Mouse (Mus musculus) forebrain, postnatal 0 days (tissue): ENCODE data around the gene Rcvrn. TPM values are rescaled to one million over a fixed set of nuclear protein-coding genes. Genes with fewer than 3 reads are reported as not detected.

Source experiments
- ATAC-seq: fragments of 200-750 bp; cut with Nextera tagmentation; 2 replicates; pipeline ENCODE4 v1.8.0; 2017; ENCODE audit warnings: mild to moderate bottlenecking, moderate library complexity
- DNase-seq: peaks from one replicate; pipeline ENCODE4 v3.0.0-alpha.2; 2015
- H3K27ac ChIP-seq: fragments of 300-500 bp; sonication (generic); 2 replicates; pipeline ENCODE4 v1.5.1; 2014; ENCODE audit warnings: low read depth, mild to moderate bottlenecking, antibody characterized with exemption, low read length, moderate library complexity, mixed read lengths
- H3K27me3 ChIP-seq: fragments of 300-500 bp; sonication (generic); 2 replicates; pipeline ENCODE4 v1.6.1; 2014; ENCODE audit warnings: mild to moderate bottlenecking, low read length, mixed read lengths; ENCODE audit not compliant: insufficient read depth
- H3K36me3 ChIP-seq: fragments of 300-500 bp; sonication (generic); 2 replicates; pipeline ENCODE4 v1.6.1; 2014; ENCODE audit warnings: mild to moderate bottlenecking, moderate library complexity; ENCODE audit not compliant: insufficient read depth
- H3K4me1 ChIP-seq: fragments of 300-500 bp; sonication (generic); 2 replicates; pipeline ENCODE4 v1.6.1; 2014; ENCODE audit warnings: antibody characterized with exemption; ENCODE audit not compliant: insufficient read depth
- H3K4me2 ChIP-seq: fragments of 300-500 bp; sonication (generic); 2 replicates; pipeline ENCODE4 v1.6.1; 2014; ENCODE audit warnings: low read depth, mild to moderate bottlenecking, moderate library complexity
- H3K4me3 ChIP-seq: fragments of 300-500 bp; sonication (generic); 2 replicates; pipeline ENCODE4 v1.5.1; 2014; ENCODE audit warnings: low read depth, low read length, mixed read lengths
- H3K9ac ChIP-seq: fragments of 300-500 bp; sonication (generic); 2 replicates; pipeline ENCODE4 v1.6.1; 2014; ENCODE audit warnings: mild to moderate bottlenecking
- H3K9me3 ChIP-seq: fragments of 300-500 bp; sonication (generic); 2 replicates; pipeline ENCODE4 v1.6.1; 2016; ENCODE audit warnings: low read length
- CTCF ChIP-seq: sonication (generic); IDR thresholded peaks from 2 replicates; pipeline ENCODE4 v1.5.1; 2016; ENCODE audit warnings: antibody characterized with exemption, control low read depth, low read depth
- WGBS: fragments of 180-500 bp; shearing (Covaris S2); extraction: QIAGEN DNeasy Blood & Tissue Kit; methylation state at CpG from one replicate; pipeline ENCODE4 v1.1.7; 2014; 5-methylcytosine and 5-hydroxymethylcytosine counted together
- polyA plus RNA-seq: library from polyadenylated mRNA; unstranded; fragments of >200 nt; fragmentation: Nextera tagmentation; extraction: Ambion mirVana; gene quantifications from 2 replicates; pipeline ENCODE4 v1.2.1, GENCODE M21; 2015
- total RNA-seq: library from RNA; depleted of rRNA; stranded (reverse); fragments of >200 nt; gene quantifications from 2 replicates; pipeline ENCODE4 v1.2.3, GENCODE M21; 2014

Gene Rcvrn
- total and polyA plus RNA-seq, 2 experiments from 2014 or later, result 1.00 TPM; not detected in 1

DNA sequence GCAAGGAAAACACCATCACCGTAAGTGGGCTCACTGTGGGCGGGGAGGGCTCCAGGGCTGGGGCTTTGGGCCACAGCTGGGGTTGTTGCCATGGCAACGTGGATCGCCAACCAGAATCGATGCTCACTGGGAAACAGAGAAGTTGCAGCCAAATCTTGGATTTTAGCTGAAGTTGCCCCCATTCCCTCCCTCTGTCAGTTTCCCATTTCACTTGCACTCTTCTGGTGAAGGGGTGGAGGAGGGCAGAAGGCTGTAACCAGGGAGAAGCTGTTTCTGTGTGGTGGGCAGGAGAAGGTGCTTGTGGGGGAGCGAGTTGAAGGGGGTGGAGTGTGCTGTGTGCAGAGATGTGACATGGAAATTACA lies 42.3 kb upstream of the Rcvrn start:
- TF ChIP-seq CTCF, result no peak
- no peaks in the 10 kb centered on the region for H3K27me3 ChIP-seq
- no peak overlapping the region; the same call in 1 of the 2 replicates for H3K27ac ChIP-seq
- H3K4me1 ChIP-seq, result peaks cover 10% of the 10 kb centered on the region; the same call in 1 of the 2 replicates
- ATAC-seq (0 out of 2 replicates have a peak, but pooled peaks have one; percentile 16), DNase-seq (no peak)
- WGBS, result 27% methylated on average over 6 of the region's 6 CpGs
- H3K36me3 ChIP-seq, result no peaks in the 10 kb centered on the region; the same call in 1 of the 2 replicates
- no peaks in the 10 kb centered on the region for H3K9me3 ChIP-seq
- H3K4me3 ChIP-seq, result no peak overlapping the region
- peak overlapping the region; percentile 23; the same call in 1 of the 2 replicates for H3K4me2 ChIP-seq
- H3K9ac ChIP-seq, result no peak overlapping the region

- Histone ChIP-seq H3K27me3 (no peaks in the 10 kb centered on the region), H3K36me3 (no peaks in the 10 kb centered on the region; the same call in 1 of the 2 replicates), H3K9ac (no peak overlapping the region), H3K4me2 (no peak overlapping the region), H3K4me3 (no peak overlapping the region), H3K27ac (no peak overlapping the region), H3K9me3 (no peaks in the 10 kb centered on the region), H3K4me1 (peaks cover 10% of the 10 kb centered on the region; the same call in 1 of the 2 replicates)
- 87% methylated on average over 9 of the region's 9 CpGs for WGBS
- ATAC-seq (no peak), DNase-seq (no peak)
- TF ChIP-seq CTCF, result no peak
Observed at GRCm38 (mm10) chr11:67653521-67654090, 41.5 kb upstream of the Rcvrn start.

DNA sequence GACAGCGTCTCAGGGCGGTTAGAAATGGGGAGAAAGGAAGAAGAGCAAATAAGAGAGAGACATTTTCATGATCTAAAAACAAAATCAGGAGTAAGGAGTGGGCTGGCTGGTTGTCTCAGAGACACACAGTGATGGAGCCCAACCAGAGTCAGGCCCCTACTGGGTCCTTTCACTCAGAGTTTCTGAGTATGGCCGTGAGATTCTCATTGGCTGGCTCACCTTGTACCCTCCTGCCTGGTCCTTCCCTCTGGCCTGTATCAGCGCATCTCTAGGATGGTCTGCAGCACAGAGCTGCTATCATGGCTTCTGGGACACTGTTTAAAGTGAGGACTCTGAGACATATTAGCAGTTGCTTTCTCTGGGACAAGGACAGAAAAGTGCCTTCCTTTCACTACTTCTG lies 40.6 kb upstream of the Rcvrn start:
- no peaks in the 10 kb centered on the region; the same call in 1 of the 2 replicates for H3K36me3 ChIP-seq
- 89% methylated on average over 4 of the region's 4 CpGs for WGBS
- no peak overlapping the region for H3K9ac ChIP-seq
- no peak overlapping the region for H3K4me3 ChIP-seq
- DNase-seq (no peak), ATAC-seq (no peak)
- peaks cover 10% of the 10 kb centered on the region; the same call in 1 of the 2 replicates for H3K4me1 ChIP-seq
- H3K27ac ChIP-seq, result no peak overlapping the region
- H3K9me3 ChIP-seq, result no peaks in the 10 kb centered on the region
- H3K27me3 ChIP-seq, result no peaks in the 10 kb centered on the region
- no peak overlapping the region for H3K4me2 ChIP-seq
- TF ChIP-seq CTCF, result no peak

- Histone ChIP-seq H3K27ac (no peak overlapping the region), H3K9ac (no peak overlapping the region), H3K4me3 (no peak overlapping the region), H3K4me1 (peaks cover 10% of the 10 kb centered on the region; the same call in 1 of the 2 replicates), H3K9me3 (no peaks in the 10 kb centered on the region), H3K4me2 (no peak overlapping the region), H3K36me3 (peaks cover 6% of the 10 kb centered on the region), H3K27me3 (no peaks in the 10 kb centered on the region)
- peak; percentile 65 for DNase-seq
- no peak for TF ChIP-seq CTCF
- WGBS, result 50% methylated on average over 17 of the region's 17 CpGs
- peak; percentile 35; the same call in 1 of the 2 replicates for ATAC-seq
Observed at GRCm38 (mm10) chr11:67655236-67655959, 39.7 kb upstream of the Rcvrn start.

- Histone ChIP-seq H3K9me3 (no peaks in the 10 kb centered on the region), H3K9ac (no peak overlapping the region), H3K27ac (no peak overlapping the region), H3K4me3 (no peak overlapping the region), H3K36me3 (peaks cover 16% of the 10 kb centered on the region), H3K4me2 (no peak overlapping the region), H3K4me1 (peaks cover 10% of the 10 kb centered on the region; the same call in 1 of the 2 replicates), H3K27me3 (no peaks in the 10 kb centered on the region)
- TF ChIP-seq CTCF, result no peak
- no peak for ATAC-seq
- DNase-seq, result no peak
- WGBS, result 92% methylated on average over 7 of the region's 7 CpGs
Observed at GRCm38 (mm10) chr11:67656366-67656765, 38.8 kb upstream of the Rcvrn start.

GRCm38 (mm10) chr11:67656811-67657210 lies 38.3 kb upstream of the Rcvrn start:
- Histone ChIP-seq H3K9me3 (no peaks in the 10 kb centered on the region), H3K4me3 (no peak overlapping the region), H3K9ac (no peak overlapping the region), H3K4me2 (no peak overlapping the region), H3K4me1 (peaks cover 10% of the 10 kb centered on the region; the same call in 1 of the 2 replicates), H3K36me3 (peaks cover 19% of the 10 kb centered on the region), H3K27ac (no peak overlapping the region), H3K27me3 (no peaks in the 10 kb centered on the region)
- ATAC-seq (no peak), DNase-seq (no peak)
- 87% methylated on average over 9 of the region's 9 CpGs for WGBS
- no peak for TF ChIP-seq CTCF
